ENCODE assay signal across 8 mouse cellular contexts in the genomic region with DNA sequence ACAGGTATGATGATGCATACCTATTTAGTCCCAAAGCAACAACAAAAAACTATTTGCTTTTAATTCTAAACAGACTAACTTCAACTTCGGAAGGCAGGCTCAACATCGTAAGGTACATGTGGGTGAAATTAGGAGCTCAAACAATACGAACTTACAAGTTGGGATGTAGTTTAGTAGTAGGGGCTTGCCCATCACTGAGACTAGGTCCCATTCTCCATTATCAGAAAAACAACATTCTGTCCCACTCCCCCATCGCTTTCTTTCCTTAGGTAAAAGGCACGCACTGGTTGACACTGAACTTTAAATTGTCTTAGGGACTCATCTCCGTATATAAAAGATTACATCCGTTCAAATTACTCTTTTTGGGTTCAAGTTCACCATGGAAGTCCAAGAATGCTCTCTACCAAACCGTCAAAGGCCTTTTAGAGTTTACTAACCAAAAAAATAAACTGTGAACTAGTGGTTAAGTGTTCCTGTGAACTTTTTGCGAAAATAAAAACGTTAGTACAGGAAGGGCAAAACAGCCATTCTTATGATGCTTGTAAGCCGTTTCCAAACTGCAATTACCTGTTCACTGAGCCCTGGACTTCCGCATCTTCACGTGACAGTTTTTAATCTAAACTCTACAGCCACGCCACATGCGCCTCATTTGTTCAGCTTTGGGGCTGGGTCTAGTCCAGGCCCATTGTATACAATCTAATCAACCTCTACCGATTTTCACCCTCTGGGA. TPM values are rescaled to one million over a fixed set of nuclear protein-coding genes. Genes with fewer than 3 reads are reported as not detected.
DNase-seq lines count a peak whose midpoint lies in the region; ATAC-seq and TF ChIP-seq lines count a peak whose summit lies in the region.

No protein-coding gene starts in this region.

- intact Hi-C loops in heart, postnatal 14 days (cut with DNase I): loop anchor here (2.0 to 10.0 kb wide), 2 partner anchors 102 to 250 kb away; partner anchors contain the start of gene Igf2bp2
- intact Hi-C loops in left cerebral cortex, postnatal 10 days (cut with DNase I): no loop called here

- peak overlapping the region; percentile 87 for H3K4me2 ChIP-seq in heart, embryonic 11.5 days
- peak overlapping the region; percentile 78 for H3K4me2 ChIP-seq in limb, embryonic 14.5 days (replicated peaks; ENCODE audit: low read depth, low read length, severe bottlenecking)
- peak overlapping the region; percentile 92 for H3K4me2 ChIP-seq in midbrain, embryonic 14.5 days (ENCODE audit: low read length)

- H3K9ac ChIP-seq in heart, embryonic 11.5 days (ENCODE audit: low read depth, low read length): peak overlapping the region; percentile 97
- peak overlapping the region; percentile 98 for H3K9ac ChIP-seq in limb, embryonic 14.5 days (ENCODE audit: low read depth, low read length, severe bottlenecking)
- H3K9ac ChIP-seq in midbrain, embryonic 14.5 days (replicated peaks; ENCODE audit: low read length): peak overlapping the region; percentile 91

- H3K36me3 ChIP-seq in heart, embryonic 11.5 days (ENCODE audit: control insufficient read depth, insufficient read depth, low read length): no peaks in the 10 kb centered on the region
- no peaks in the 10 kb centered on the region for H3K36me3 ChIP-seq in limb, embryonic 14.5 days (ENCODE audit: control insufficient read depth, insufficient read depth, low read length)
- H3K36me3 ChIP-seq in midbrain, embryonic 14.5 days (ENCODE audit: control insufficient read depth, insufficient read depth, low read length): no peaks in the 10 kb centered on the region

- H3K27ac ChIP-seq in heart, embryonic 11.5 days (ENCODE audit: low read depth, low read length): peak overlapping the region; percentile 98
- peak overlapping the region; percentile 98 for H3K27ac ChIP-seq in limb, embryonic 14.5 days (replicated peaks; ENCODE audit: low read depth, low read length)
- peak overlapping the region; percentile 97 for H3K27ac ChIP-seq in midbrain, embryonic 14.5 days (replicated peaks; ENCODE audit: low read depth, low read length)

- DNase-seq in heart, postnatal 14 days: no peak
- DNase-seq in T-cell, adult 2 months (ENCODE audit: low spot score): peak; percentile 45
- DNase-seq in heart, postnatal 4 days: peak; percentile 14
- no peak for DNase-seq in limb, embryonic 14.5 days (ENCODE audit: low spot score)
- peak; percentile 50 for DNase-seq in midbrain, embryonic 14.5 days
- no peak for DNase-seq in left cerebral cortex, postnatal 10 days (ENCODE audit: extremely low spot score in 1 of 2, low spot score in 2 of 2)
- DNase-seq in ovary, adult 18-20 months (ENCODE audit: low spot score): no peak

- no peak for TF ChIP-seq POLR2A in limb, embryonic 14.5 days (IDR thresholded peaks at IDR 0.05; ENCODE audit: borderline replicate concordance, extremely low read depth, insufficient read depth, insufficient read length)

- H3K9me3 ChIP-seq in heart, embryonic 11.5 days (replicated peaks; ENCODE audit: control insufficient read depth, low read length): no peaks in the 10 kb centered on the region
- H3K9me3 ChIP-seq in limb, embryonic 14.5 days (ENCODE audit: control insufficient read depth, low read length): no peaks in the 10 kb centered on the region
- no peaks in the 10 kb centered on the region for H3K9me3 ChIP-seq in midbrain, embryonic 14.5 days (ENCODE audit: control insufficient read depth, low read length)

- peaks cover 21% of the 10 kb centered on the region for H3K4me1 ChIP-seq in heart, embryonic 11.5 days (ENCODE audit: control insufficient read depth, insufficient read depth, low read length)
- H3K4me1 ChIP-seq in limb, embryonic 14.5 days (ENCODE audit: control insufficient read depth, insufficient read depth, low read length): peaks cover 12% of the 10 kb centered on the region
- H3K4me1 ChIP-seq in midbrain, embryonic 14.5 days (ENCODE audit: control insufficient read depth, insufficient read depth, low read length): peaks cover 29% of the 10 kb centered on the region

- no peak for ATAC-seq in heart, embryonic 11.5 days (replicated peaks; ENCODE audit: insufficient number of reproducible peaks, low FRiP score, low TSS enrichment)
- ATAC-seq in limb, embryonic 14.5 days (ENCODE audit: low FRiP score, low read depth): no peak
- peak; percentile 0; the same call in 1 of the 2 replicates for ATAC-seq in midbrain, embryonic 14.5 days (ENCODE audit: low FRiP score, low TSS enrichment)

- 2% methylated on average over 16 of the region's 16 CpGs for WGBS in heart, embryonic 11.5 days (ENCODE audit: insufficient replicate concordance)
- WGBS in limb, embryonic 14.5 days: under 1% methylated on average over 16 of the region's 16 CpGs
- 2% methylated on average over 16 of the region's 16 CpGs for WGBS in midbrain, embryonic 14.5 days

- peak overlapping the region; percentile 98 for H3K4me3 ChIP-seq in heart, embryonic 11.5 days (ENCODE audit: low read depth, low read length)
- H3K4me3 ChIP-seq in limb, embryonic 14.5 days (replicated peaks; ENCODE audit: low read length): peak overlapping the region; percentile 98
- H3K4me3 ChIP-seq in midbrain, embryonic 14.5 days (replicated peaks; ENCODE audit: low read depth, low read length): peak overlapping the region; percentile 93

- H3K27me3 ChIP-seq in heart, embryonic 11.5 days (ENCODE audit: control insufficient read depth, insufficient read depth, low read length): no peaks in the 10 kb centered on the region
- no peaks in the 10 kb centered on the region for H3K27me3 ChIP-seq in limb, embryonic 14.5 days (ENCODE audit: control insufficient read depth, insufficient read depth, low read length)
- H3K27me3 ChIP-seq in midbrain, embryonic 14.5 days (ENCODE audit: control insufficient read depth, insufficient read depth, low read length): no peaks in the 10 kb centered on the region

RNA-seq across cellular contexts. Expression of gene Tra2b, which starts 1.4 kb away (rescaled TPM):
- polyA plus RNA-seq in heart, embryonic 11.5 days (2014; fragmentation: Nextera tagmentation; extraction: Ambion mirVana): 245 and 250 TPM in 2 replicates
- total RNA-seq in heart, postnatal 14 days (2021): 10 to 100 TPM; 51.9 to 62.9 TPM
- 100 to 1,000 TPM; 113 to 120 TPM for total RNA-seq in heart, postnatal 4 days (2021)
- 168 and 179 TPM in 2 replicates for polyA plus RNA-seq in limb, embryonic 14.5 days (2012; rRNA removed)
- 300 and 311 TPM in 2 replicates for polyA plus RNA-seq in limb, embryonic 14.5 days (2014; fragmentation: Nextera tagmentation; extraction: Ambion mirVana)
- 262 and 286 TPM in 2 replicates for polyA plus RNA-seq in midbrain, embryonic 14.5 days (2014; fragmentation: Nextera tagmentation; extraction: Ambion mirVana)
- 10 to 100 TPM; 87.1 to 92.8 TPM for total RNA-seq in left cerebral cortex, postnatal 10 days (2021)

Comparison
In these comparisons a context has a peak if more than half of its experiments do, and no peak if none do; other contexts are left out.
1. DNase-seq: peak in T-cell, adult 2 months (single experiment), heart, postnatal 4 days (single experiment) and midbrain, embryonic 14.5 days (single experiment); none in heart, postnatal 14 days (0 of 2), limb, embryonic 14.5 days (single experiment), left cerebral cortex, postnatal 10 days (0 of 2) and ovary, adult 18-20 months (single experiment).
2. Peak in every context shown above with its lines, with median percentiles within 50 percentile points of each other: H3K27ac ChIP-seq, H3K4me2 ChIP-seq, H3K4me3 ChIP-seq and H3K9ac ChIP-seq.